Mouse (Mus musculus): ENCODE results near the gene Sh3gl3.
"Not testable (repeated sequence)": the region's sequence is repeated elsewhere in the genome, so short reads cannot be mapped to it uniquely, and the experiment has no call there.

The Sh3gl3 gene

GRCm38 (mm10) chr7:82235486-82235885 lies 61.8 kb downstream of the Sh3gl3 start:
- no peak for DNase-seq (ENCODE audit: low read depth, low spot score)

DNA sequence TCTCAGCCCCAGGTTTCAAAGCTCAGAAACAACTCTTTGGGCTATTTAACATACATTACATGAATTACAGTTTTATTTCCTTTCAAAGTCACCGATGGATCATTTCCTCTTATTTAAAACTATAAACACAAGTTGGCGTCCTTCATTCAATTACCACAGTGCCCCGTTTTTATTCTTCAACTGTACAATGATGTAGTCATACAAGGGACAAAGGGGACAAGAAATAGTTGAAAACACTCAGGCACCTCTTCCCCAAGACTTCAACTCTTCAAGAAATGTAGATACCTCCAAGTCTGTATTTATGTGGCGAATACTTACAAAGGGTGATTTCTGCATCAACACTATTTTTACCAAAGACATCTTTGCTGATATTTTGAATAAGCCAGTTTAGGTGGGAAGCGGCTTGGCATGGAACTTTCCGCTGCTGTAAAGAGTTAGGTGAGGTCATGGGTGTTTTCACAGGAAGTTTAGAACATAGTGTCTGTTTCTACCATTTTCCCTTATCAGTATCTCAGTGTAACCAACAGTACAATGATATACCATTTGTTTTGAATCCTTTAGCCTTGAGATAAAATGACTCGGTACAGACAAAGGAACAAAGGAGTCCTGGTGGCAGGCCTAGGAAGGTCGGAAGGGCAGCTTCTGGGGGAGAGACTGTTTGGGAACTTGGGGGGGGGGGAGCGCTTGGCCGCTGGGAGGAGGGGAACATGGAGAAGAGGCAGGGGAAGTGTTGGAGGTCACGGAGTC lies 62.7 kb downstream of the Sh3gl3 start:
- no peak for DNase-seq (ENCODE audit: low read depth, low spot score)

GRCm38 (mm10) chr7:82236899-82237162 lies 63.2 kb downstream of the Sh3gl3 start:
- DNase-seq (ENCODE audit: low read depth, low spot score) = no peak

DNA sequence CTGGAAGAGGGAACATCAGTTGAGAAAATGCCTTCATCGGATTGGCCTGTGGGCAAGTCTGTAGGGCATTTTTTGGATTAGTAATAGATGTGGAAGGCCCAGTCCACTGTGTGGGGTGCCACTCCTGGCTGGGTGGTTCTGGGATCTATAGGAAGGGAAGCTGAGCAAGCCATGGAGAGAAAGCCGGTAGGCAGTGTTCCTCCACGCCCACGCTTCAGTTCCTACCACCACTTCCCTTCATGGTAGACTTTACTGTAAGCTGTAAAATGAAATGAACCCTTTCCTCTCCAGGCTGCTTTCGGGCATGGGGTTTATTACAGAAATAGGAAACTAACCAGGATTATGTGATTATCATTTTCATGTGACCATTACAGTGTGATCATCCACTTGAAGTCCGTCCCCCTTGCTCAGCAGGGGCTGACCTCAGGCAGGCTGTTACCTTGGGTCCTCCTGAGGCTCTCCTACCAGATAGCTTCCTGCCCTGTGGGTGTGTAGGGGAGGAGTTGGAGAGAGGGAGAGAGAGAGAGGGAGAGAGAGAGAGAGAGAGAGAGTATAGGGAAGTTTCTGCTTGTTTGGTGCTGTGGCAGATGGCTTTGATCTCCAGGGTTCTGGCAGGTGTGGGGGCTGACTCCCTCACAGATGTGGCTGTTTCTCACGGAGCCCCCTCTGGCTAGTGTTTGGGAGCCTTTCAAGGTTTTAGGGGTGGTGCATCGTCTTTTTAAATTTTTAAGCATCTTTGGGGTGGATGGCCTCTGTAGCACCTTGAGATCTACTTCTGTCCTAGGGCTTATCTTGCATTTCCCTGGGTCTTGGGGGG lies 67.0 kb downstream of the Sh3gl3 start:
- DNase-seq (ENCODE audit: low read depth, low spot score) = no peak

DNA sequence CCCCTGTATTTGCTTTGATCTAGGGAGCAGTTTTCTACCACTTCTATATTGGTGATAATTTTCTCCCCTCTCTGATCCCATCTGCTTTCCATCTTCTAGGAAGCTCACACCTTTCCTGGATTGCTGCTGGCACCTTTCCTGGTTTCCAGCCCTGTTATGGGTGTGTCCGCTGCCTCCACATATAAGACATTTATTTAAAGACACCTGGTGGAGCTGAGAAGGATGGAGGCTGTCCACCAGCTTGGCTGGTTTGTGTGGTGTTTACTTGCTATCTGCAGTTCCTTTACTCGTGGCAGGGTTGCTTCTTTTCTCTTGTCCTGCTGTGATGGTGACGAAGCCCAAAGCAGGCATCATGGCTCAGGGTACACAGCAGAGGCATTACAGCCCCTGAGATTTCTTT lies 71.1 kb downstream of the Sh3gl3 start:
- DNase-seq (ENCODE audit: low read depth, low spot score) = no peak

DNA sequence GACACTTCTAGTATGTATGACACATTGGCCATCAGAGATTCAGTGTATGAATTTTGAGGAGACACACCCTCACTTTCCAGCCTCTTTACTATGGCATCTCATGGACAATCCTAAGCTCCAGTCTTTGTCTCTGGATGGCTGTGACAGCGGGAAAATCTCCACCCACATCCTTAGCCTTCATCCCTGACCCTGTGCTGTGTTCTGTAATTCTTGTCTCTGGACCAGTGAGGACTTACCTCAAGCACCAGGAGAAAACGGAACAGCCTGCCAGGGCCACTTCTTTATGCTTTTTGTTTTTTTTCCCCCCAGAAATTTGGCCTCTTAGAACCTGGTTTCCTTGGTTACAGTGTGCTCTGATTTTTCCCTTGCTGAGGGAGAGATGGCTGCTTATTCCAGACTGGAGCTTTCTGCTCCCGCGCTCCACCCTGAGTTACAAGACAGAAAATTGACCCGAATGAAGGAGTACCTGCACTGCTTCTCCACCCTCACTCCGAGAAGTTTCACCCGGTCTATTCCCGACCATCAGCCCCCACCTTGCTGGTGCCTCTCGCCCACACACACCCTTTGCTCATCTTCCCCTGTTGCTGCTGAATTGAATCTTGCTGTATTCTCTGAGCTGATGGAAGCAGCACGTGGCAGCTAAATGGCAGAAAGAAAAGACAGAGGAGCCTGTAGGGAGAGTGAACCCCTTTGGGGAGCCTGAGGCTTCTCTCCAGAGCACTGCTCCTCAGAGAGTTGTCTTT lies 75.5 kb downstream of the Sh3gl3 start:
- no peak for DNase-seq (ENCODE audit: low read depth, low spot score)

- no peak for DNase-seq (ENCODE audit: low read depth, low spot score)
Observed at GRCm38 (mm10) chr7:82253309-82253708, 79.7 kb downstream of the Sh3gl3 start.

DNA sequence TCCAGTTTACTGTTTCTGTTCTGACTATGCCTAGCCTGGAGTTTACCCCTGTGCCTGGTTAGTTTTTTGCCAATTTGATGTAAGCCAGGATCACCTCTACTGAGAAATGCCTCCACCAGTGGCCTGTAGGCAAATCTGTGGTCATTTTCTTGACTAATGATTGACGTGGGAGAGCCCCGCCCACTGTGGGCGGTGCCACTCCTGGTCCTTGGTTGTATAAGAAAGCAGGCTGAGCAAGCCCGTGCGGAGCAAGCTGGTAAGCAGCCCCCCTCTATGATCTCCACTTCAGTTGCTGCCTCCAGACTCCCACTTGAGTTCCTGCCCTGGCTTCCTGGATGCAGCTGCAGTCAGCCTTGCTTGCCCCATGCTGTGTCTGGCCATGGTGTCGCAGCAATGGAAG lies 83.3 kb downstream of the Sh3gl3 start:
- DNase-seq (ENCODE audit: low read depth, low spot score) = no peak

GRCm38 (mm10) chr7:82257530-82257929 lies 83.9 kb downstream of the Sh3gl3 start:
- no peak for DNase-seq (ENCODE audit: low read depth, low spot score)

DNA sequence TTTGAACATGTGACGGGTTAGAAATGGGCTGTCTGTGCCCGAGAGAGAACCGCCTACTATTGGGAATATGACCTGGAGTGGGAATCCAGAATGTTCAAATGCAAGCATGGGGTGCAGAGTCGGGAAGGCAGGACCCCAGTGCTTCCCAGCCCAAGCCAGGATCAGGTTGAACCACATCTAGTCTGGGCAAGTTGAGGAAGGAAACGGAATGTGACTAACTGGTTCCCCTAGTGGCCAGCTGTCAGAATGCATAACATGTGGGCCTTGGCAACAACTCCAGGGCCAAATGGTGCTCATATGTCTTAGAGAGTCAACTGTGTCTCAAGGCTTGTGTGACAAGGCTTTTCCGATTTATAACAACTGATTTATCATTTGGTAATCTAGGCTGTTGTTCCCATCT lies 86.6 kb downstream of the Sh3gl3 start:
- no peak for DNase-seq (ENCODE audit: low read depth, low spot score)

DNA sequence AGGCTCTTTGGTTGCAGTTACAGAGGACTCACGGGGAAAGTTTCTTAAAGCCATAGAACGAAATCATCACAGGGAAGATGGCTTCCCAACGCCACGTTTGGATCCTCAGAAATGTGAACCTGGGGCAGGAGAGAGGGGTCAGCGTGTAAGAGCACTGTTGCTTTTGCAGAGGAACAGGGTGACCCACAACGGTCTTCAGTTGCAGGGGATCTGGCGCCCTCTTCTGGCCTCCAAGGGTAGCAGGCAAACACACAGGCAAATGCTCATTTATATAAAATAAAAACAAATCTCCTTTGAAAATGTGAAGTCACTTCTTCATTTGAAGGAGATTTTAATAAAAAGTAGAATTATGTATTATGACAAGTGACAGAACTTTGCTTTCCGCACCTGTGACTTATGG lies 89.5 kb downstream of the Sh3gl3 start:
- no peak for DNase-seq (ENCODE audit: low read depth, low spot score)

- DNase-seq (ENCODE audit: low read depth, low spot score) = no peak
Observed at GRCm38 (mm10) chr7:82264119-82264518, 90.5 kb downstream of the Sh3gl3 start.

DNA sequence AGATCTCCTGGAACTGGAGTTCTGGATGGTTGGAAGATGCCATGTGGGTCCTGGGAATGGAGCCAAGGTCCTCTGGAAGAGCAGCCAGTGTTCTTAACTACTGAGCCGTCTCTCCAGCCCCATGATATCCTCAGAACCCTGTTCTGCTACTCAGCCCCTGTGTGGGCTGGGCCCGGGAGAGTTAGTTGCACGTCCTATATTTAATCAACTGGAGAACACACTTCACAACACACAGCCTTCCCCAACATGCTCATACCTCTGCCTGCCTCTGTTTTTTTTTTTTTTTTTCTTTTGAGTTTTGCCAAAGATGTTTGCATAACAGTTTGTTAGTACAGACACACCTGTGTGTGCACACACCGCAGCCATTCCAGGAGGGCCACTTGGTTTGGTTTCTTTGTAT lies 91.7 kb downstream of the Sh3gl3 start:
- no peak for DNase-seq (ENCODE audit: low read depth, low spot score)

DNA sequence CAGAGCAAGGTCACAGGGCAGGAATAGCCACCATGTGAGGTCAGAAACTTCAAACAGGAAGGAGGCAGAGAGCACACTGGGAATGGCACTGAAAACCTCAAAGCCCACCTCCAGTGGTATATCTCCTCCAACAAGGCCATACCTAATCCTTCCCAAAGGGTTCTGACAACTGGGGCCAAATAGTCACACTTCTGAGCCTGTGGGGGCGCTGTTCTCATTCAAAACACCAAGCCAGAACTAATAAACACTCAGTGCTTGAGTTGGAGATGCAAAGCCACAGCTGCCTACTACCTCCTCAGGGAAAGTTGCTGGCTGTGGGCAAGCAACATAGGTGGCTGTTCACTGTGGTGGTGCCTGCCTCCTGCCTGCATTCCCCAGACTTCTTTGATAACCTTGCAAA lies 96.3 kb downstream of the Sh3gl3 start:
- no peak for DNase-seq (ENCODE audit: low read depth, low spot score)

GRCm38 (mm10) chr7:82271742-82272141 lies 98.1 kb downstream of the Sh3gl3 start:
- no peak for DNase-seq (ENCODE audit: low read depth, low spot score)

DNA sequence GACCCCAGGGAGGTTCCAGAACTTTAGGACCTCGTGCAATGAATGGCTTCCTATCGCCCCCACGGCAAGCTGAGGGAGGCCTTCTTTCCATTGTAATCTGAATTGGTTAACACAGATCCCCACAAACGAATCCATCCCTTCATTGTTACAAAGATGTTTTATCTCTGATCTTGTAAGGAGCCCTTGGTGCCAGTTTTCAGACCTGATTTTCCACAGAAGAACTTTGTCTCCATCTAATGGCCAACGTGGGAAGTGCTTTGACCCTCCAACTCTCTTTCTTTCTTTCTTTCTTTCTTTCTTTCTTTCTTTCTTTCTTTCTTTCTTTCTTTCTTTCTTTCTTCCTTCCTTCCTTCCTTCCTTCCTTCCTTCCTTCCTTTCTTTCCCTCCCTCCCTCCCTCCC lies 99.2 kb downstream of the Sh3gl3 start:
- not testable (repeated sequence) for DNase-seq (ENCODE audit: low read depth, low spot score)

- DNase-seq (ENCODE audit: low read depth, low spot score) = no peak
Observed at GRCm38 (mm10) chr7:82274011-82274709, 100.5 kb downstream of the Sh3gl3 start.

DNA sequence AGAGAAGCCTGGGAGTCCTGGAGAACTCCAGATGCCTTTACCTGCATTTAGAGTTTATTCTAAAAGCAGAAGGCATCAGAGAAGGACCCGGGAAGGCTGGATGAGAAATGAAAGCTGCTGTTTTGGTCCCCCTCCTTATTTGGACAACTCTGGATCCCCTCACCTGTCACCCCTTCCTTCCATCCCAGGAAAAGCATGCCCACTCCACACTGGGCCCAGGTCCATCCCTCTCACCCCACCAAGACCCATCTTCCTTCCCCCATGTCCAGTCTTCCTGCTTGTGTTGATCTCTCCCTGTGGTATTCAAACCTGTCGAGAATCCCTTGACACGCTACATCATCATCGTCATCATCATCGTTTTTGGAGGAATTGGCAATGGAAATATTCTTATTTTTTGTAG lies 101.3 kb downstream of the Sh3gl3 start:
- DNase-seq (ENCODE audit: low read depth, low spot score) = no peak

DNA sequence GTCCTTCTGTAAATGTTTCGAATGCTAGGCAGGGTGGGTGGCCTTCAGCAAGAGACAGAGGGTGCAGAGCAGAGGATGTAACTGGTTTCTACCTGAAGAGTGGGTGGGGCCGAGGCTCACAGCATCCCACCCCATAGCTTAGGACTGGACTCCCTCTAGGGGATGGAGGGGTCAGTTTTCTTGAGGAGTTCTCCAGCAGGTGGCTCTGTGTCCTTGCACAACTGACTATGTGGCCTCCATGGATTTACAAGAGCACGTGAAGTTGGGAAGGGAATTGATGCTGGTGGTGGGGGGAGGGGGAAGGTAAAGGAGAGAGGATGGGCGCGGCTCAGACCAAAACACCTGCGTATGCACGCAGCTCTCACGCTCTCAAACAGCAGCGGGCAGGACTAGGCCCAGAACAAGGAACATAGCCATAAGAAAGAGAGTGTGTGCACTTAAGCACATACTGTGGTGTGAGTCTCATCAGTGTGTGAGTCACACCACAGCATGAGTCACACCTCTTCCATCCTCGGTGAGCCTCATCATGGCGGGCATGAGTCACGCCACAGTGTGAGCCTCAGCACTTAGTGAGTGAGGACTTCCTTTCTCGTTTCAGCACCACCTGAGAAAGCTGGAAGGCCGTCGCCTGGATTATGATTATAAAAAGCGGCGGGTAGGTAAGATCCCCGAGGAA lies 102.0 kb downstream of the Sh3gl3 start:
- DNase-seq (ENCODE audit: low read depth, low spot score) = no peak

GRCm38 (mm10) chr7:82282011-82282410 lies 108.4 kb downstream of the Sh3gl3 start:
- DNase-seq (ENCODE audit: low read depth, low spot score) = no peak

GRCm38 (mm10) chr7:82282464-82282863 lies 108.8 kb downstream of the Sh3gl3 start:
- DNase-seq (ENCODE audit: low read depth, low spot score) = no peak

- DNase-seq (ENCODE audit: low read depth, low spot score) = no peak
Observed at GRCm38 (mm10) chr7:82287242-82287641, 113.6 kb downstream of the Sh3gl3 start.
